Mouse (Mus musculus) spleen, adult 2 months (tissue): ENCODE data around the gene Atg4b.

ENCODE experiments used
- CTCF ChIP-seq: fragments of 200-500 bp; IDR thresholded peaks from 2 replicates; pipeline ENCODE4 v1.5.1; 2011; ENCODE audit warnings: mild to moderate bottlenecking, inconsistent platforms; ENCODE audit not compliant: insufficient read depth, insufficient read length, insufficient replicate concordance; ENCODE audit errors: extremely low read depth
- POLR2A ChIP-seq: fragments of 200-500 bp; IDR thresholded peaks from 2 replicates; pipeline ENCODE4 v1.6.1; 2011; ENCODE audit warnings: low read depth, low read length, inconsistent platforms

DNA sequence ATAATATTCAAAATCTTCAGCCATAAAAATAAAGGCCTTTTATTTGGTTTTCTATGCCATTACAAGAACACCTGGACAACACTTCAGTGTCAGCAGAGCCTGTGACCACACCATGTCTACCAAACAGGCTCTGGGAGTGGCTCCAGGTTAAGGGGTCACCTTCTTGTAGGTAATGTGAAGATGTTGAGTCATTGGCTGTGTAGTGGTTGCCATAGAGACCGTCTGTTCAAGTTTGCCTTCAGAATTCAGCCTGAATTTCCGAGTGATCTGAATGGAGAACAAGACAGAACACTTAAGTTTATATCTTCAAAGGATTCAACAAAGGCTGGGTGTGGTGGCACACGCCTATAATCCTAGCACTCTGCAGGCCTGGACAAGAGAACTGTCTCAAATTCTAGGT is 45.9 kb upstream of the Atg4b start:
- no peak for TF ChIP-seq CTCF
- TF ChIP-seq POLR2A: no peak
